Mouse (Mus musculus) kidney, embryonic 16.5 days (tissue): Measurements from ENCODE around the gene Dock6. TPM values are rescaled to one million over a fixed set of nuclear protein-coding genes. Genes with fewer than 3 reads are reported as not detected.
A peak's percentile ranks its signal among the peaks of the same experiment; 100 is the strongest.

Source experiments
- ATAC-seq: fragments of 200-750 bp; cut with Nextera tagmentation; 2 replicates; pipeline ENCODE4 v1.8.0; 2017; ENCODE audit warnings: moderate TSS enrichment; ENCODE audit not compliant: low FRiP score, low TSS enrichment
- H3K27ac ChIP-seq: fragments of 300-500 bp; sonication (generic); 2 replicates; pipeline ENCODE4 v1.5.1; 2014; ENCODE audit warnings: low read length
- H3K27me3 ChIP-seq: fragments of 300-500 bp; sonication (generic); 2 replicates; pipeline ENCODE4 v1.6.1; 2014; ENCODE audit warnings: low read length, control low read depth, mixed read lengths; ENCODE audit not compliant: insufficient read depth
- H3K36me3 ChIP-seq: fragments of 300-500 bp; sonication (generic); 2 replicates; pipeline ENCODE4 v1.6.1; 2014; ENCODE audit warnings: low read length, control low read depth, mixed read lengths; ENCODE audit not compliant: insufficient read depth
- H3K4me1 ChIP-seq: fragments of 300-500 bp; sonication (generic); 2 replicates; pipeline ENCODE4 v1.6.1; 2014; ENCODE audit warnings: low read length, control low read depth, mixed read lengths; ENCODE audit not compliant: insufficient read depth
- H3K4me2 ChIP-seq: fragments of 300-500 bp; sonication (generic); replicated peaks from 2 replicates; pipeline ENCODE4 v1.6.1; 2014; ENCODE audit warnings: low read depth, low read length
- H3K4me3 ChIP-seq: fragments of 300-500 bp; sonication (generic); 2 replicates; pipeline ENCODE4 v1.5.1; 2014; ENCODE audit warnings: mild to moderate bottlenecking, low read length
- H3K9ac ChIP-seq: fragments of 300-500 bp; sonication (generic); replicated peaks from 2 replicates; pipeline ENCODE4 v1.6.1; 2014; ENCODE audit warnings: low read length
- H3K9me3 ChIP-seq: fragments of 300-500 bp; sonication (generic); 2 replicates; pipeline ENCODE4 v1.6.1; 2016; ENCODE audit warnings: low read length, control low read depth
- WGBS: fragments of 180-500 bp; shearing (Covaris S2); extraction: QIAGEN DNeasy Blood & Tissue Kit; methylation state at CpG from one replicate; pipeline ENCODE4 v1.1.7; 2014; 5-methylcytosine and 5-hydroxymethylcytosine counted together
- polyA plus RNA-seq: library from polyadenylated mRNA; unstranded; fragments of >200 nt; fragmentation: Nextera tagmentation; extraction: Ambion mirVana; gene quantifications from 2 replicates; pipeline ENCODE4 v1.2.1, GENCODE M21; 2015

Dock6 gene
- polyA plus RNA-seq, 1 experiment from 2014 or later: 46.8 TPM

DNA sequence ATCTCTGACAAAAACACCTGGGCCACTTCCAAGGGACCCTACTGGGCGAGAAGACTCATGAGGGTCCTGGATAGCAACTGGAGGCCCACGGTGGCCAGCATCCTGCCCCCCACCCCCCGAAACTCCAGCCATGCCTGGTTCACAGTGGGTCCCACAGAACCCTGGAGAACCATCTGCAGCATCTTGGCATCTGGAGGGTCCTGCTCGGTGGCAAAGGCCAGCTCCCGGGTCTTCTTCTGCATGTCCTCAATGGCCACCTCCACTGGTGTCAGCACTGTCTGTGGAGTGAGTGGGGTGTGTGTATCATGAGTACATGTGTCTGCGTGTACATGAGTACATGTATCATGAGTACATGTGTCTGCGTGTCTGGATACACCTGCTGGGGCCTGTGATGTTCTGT lies 50.8 kb downstream of the Dock6 start:
- no peak overlapping the region for H3K4me3 ChIP-seq
- H3K36me3 ChIP-seq: 0 out of 2 replicates have a peak, but pooled peaks cover 3% of the 10 kb centered on the region
- H3K4me2 ChIP-seq: no peak overlapping the region
- ATAC-seq: no peak
- no peak overlapping the region for H3K9ac ChIP-seq
- H3K27me3 ChIP-seq: no peaks in the 10 kb centered on the region
- H3K27ac ChIP-seq: no peak overlapping the region
- peaks cover 18% of the 10 kb centered on the region for H3K4me1 ChIP-seq
- no peaks in the 10 kb centered on the region for H3K9me3 ChIP-seq
- 91% methylated on average over 7 of the region's 7 CpGs for WGBS

DNA sequence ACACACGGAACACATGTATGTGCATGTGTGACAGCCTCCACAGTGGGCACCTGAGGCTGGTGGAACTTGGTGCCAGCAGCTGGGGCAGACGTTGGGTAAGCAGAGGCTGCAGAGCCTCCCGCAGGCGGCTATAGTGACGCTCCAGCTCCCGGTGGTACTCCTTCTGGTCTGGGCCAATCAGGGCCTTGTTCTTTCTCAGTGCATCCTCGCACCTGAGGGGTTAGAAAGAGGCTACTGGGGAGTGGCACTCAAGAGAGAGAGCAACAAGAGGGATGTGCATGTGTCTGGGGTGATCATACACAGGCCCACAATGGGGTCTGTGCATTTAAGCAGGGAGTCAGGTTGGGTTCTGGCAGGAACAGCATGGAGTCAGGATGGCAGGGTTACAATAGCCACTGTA lies 51.3 kb downstream of the Dock6 start:
- H3K4me3 ChIP-seq: no peak overlapping the region
- no peak for ATAC-seq

DNA sequence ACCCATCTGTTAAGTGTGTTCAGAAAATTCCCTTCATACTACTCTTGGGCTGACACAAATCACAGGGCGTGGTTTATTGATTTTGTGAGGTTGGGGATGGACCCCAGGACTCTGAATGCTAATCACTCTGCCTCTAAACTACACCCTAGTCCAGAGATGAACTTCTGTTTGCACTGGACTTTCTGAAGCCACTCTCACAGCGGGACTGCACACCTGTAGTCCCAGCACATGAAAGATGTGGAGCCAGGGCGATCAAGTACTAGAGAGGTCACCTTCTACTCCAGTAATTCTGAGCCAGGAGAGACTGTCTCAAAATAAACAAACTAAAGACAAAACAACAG lies 53.5 kb downstream of the Dock6 start:
- Histone ChIP-seq H3K4me2 (peak overlapping the region; percentile 70), H3K9me3 (no peaks in the 10 kb centered on the region), H3K4me3 (peak overlapping the region; percentile 89), H3K9ac (no peak overlapping the region; the same call in 1 of the 2 replicates), H3K4me1 (peaks cover 25% of the 10 kb centered on the region), H3K27me3 (no peaks in the 10 kb centered on the region), H3K27ac (peak overlapping the region; percentile 96), H3K36me3 (peaks cover 20% of the 10 kb centered on the region)
- no peak for ATAC-seq
- 37% methylated on average over 3 of the region's 3 CpGs for WGBS

More for the DNA sequence above, 51.3 kb downstream of the Dock6 start:
- H3K4me2 ChIP-seq: no peak overlapping the region
- 82% methylated on average over 7 of the region's 7 CpGs for WGBS
- no peaks in the 10 kb centered on the region for H3K9me3 ChIP-seq
- 0 out of 2 replicates have a peak, but pooled peaks cover 3% of the 10 kb centered on the region for H3K36me3 ChIP-seq
- H3K4me1 ChIP-seq: peaks cover 22% of the 10 kb centered on the region
- no peaks in the 10 kb centered on the region for H3K27me3 ChIP-seq
- H3K9ac ChIP-seq: no peak overlapping the region
- no peak overlapping the region for H3K27ac ChIP-seq

DNA sequence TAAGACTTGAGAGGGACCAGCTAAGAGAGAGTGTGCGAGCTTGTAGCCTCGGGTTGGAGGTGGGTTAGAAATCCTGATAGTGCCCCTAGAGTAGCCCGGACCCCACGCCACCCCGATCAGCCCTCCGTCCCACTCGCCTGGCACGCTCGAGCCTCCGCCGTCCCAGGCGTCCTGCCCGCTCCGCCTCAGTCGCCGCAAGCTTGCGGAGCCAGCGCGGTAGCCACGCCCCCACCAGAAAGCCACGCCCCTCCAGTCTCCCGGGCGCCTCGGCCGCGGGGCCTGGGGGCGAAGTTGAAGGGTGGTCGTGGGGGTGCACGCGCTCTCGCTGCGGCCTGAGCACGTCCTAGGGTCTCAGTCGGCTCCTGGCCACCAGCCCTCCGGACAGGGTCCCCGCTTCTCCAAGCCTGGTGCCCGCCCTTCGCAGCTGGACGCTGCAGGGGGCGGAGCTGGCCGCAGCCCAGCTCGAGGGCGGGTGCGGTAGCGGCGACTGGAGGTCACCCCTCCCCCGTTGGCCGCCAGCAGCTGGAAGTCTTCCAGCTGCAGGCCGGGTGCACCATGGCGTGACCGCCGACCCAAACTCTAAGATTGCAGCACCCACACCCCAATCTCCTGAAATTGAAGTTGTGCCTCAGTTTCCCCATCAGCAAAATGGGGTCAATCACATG lies 54.0 kb downstream of the Dock6 start, which contains the start of gene Kank2:
Gene Kank2 (minus strand): TSS at position 400 of the 665 bp plus-strand sequence.
- WGBS: under 1% methylated on average over 51 of the region's 52 CpGs
- Histone ChIP-seq H3K36me3 (peaks cover 25% of the 10 kb centered on the region), H3K27me3 (no peaks in the 10 kb centered on the region), H3K4me3 (peak within 1 kb of the TSS; percentile 89), H3K4me2 (peak within 1 kb of the TSS; percentile 70), H3K27ac (peak within 1 kb of the TSS; percentile 96), H3K9me3 (no peaks in the 10 kb centered on the region), H3K9ac (peak within 1 kb of the TSS; percentile 92), H3K4me1 (peaks cover 24% of the 10 kb centered on the region)
- peak; percentile 85 for ATAC-seq

DNA sequence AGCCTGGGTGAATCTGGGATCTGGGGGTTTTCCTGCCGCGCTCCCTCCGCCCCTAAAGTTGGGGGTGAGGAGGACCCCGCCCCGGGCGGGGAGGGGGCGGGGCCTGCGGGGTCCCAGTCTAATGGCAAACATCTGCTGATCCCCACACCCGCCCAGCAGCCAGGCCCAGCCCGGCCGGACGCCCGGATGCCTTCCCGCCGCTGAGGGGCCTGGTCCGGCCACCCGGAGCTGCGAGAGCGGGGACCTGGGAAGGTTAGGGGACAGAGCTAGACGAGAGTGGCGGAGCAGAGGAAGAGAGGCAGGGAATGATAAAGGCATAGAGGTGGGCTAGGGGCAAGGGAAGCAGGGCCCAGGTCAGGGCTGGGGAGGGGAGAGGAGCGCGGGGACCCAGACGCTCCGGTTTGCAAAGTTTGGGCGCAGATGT lies 54.5 kb downstream of the Dock6 start:
- Histone ChIP-seq H3K9ac (peak overlapping the region; percentile 92), H3K36me3 (peaks cover 30% of the 10 kb centered on the region), H3K4me1 (peaks cover 28% of the 10 kb centered on the region), H3K27ac (peak overlapping the region; percentile 96), H3K27me3 (no peaks in the 10 kb centered on the region), H3K9me3 (no peaks in the 10 kb centered on the region), H3K4me2 (peak overlapping the region; percentile 70), H3K4me3 (peak overlapping the region; percentile 89)
- ATAC-seq: peak; percentile 60
- under 1% methylated on average over 23 of the region's 26 CpGs for WGBS

DNA sequence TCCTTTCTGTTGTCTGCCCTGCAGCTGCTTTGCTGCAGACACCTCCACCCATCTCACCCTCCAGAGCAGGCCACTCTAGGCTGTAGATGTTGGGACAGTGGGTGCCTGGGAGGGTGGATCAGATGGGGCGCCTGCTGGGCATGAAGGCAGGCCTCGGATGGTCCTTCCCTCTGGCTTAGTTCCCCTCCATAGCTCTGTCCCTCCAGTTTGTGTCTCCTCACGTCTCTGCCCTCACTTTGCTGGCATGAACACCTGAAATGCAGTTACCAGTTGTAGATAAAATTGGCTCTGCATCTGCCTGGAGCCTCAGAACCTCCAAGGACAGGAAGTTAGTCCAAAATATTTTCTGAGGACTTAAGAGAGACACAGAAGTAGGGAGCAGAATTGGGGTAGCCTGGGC lies 55.5 kb downstream of the Dock6 start:
- peak overlapping the region; percentile 96 for H3K27ac ChIP-seq
- peaks cover 38% of the 10 kb centered on the region for H3K4me1 ChIP-seq

DNA sequence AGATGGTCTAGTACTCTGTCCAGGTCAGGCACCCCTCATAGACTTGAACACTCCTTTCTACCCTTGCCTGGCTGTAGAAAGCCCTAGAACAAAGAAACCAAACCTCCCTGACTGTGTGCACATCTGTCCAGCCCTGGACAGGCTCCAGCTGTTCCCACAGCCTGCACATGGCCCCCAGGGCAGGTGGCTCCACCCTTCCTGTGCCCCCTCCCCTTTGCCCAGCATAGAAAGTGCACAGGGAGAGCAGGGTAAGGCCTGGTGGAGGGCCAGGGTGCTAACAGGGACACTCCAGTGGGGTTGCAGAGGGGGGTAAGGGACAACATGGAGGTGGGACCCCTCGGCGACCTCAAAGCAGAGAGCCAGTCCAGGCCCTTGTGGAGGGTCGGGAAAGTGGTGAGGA lies 56.2 kb downstream of the Dock6 start:
- Histone ChIP-seq H3K36me3 (peaks cover 36% of the 10 kb centered on the region), H3K9ac (peak overlapping the region; percentile 64), H3K4me3 (peak overlapping the region; percentile 89), H3K4me2 (peak overlapping the region; percentile 70), H3K27me3 (no peaks in the 10 kb centered on the region), H3K4me1 (peaks cover 44% of the 10 kb centered on the region), H3K27ac (peak overlapping the region; percentile 72), H3K9me3 (no peaks in the 10 kb centered on the region)
- ATAC-seq: no peak
- WGBS: 22% methylated on average over 3 of the region's 3 CpGs

More for the DNA sequence above, 55.5 kb downstream of the Dock6 start:
- Histone ChIP-seq H3K9ac (peak overlapping the region; percentile 92; the same call in 1 of the 2 replicates), H3K4me3 (peak overlapping the region; percentile 89), H3K4me2 (peak overlapping the region; percentile 70), H3K36me3 (peaks cover 36% of the 10 kb centered on the region), H3K9me3 (no peaks in the 10 kb centered on the region), H3K27me3 (no peaks in the 10 kb centered on the region)
- 55% methylated on average over 3 of the region's 3 CpGs for WGBS
- ATAC-seq: no peak

DNA sequence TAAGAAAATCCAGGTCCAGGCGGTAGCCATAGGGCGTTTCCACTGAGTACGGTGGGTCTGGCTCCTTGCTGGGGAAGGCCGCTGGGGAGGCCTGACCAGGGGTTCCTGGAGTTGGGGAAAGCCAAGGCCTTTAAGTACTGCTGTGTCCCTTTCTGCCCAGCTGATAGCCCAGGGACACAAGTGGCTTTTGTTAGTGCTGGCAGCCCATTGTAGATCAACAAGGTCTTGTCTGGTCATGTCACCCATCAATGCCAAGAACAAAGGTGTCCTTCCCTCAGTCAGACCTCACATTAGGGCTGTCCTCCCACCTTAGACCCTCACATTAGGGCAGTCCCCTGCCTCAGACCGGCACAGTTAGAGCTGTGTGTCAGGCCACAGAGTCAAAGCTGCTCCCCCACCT lies 56.9 kb downstream of the Dock6 start:
- no peak overlapping the region for H3K4me3 ChIP-seq

DNA sequence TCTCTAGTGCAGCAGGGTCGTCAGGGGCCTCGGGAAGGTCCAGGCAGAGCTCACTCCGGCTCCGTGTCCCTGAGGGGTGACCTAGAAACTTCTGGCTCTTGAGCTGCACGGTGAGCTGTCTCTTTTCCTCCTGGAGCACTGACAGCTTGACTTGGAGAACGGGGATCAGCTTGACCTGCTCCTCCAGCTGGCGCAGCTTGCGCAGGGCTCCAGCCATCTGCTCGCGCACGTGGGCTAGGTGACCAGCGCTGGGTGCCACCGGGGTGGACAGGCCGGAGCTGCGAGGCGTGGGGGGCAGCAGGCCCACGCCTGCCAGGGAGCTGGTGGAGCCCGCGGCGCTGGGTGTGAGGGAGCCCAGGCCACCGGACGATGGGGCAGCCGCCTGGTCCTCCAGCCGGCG lies 57.5 kb downstream of the Dock6 start:
- H3K4me3 ChIP-seq: no peak overlapping the region
- peaks cover 35% of the 10 kb centered on the region for H3K36me3 ChIP-seq
- H3K4me1 ChIP-seq: peaks cover 44% of the 10 kb centered on the region
- no peak overlapping the region for H3K27ac ChIP-seq
- no peak overlapping the region for H3K4me2 ChIP-seq
- H3K27me3 ChIP-seq: no peaks in the 10 kb centered on the region
- H3K9me3 ChIP-seq: no peaks in the 10 kb centered on the region
- ATAC-seq: no peak
- WGBS: 95% methylated on average over 25 of the region's 25 CpGs
- no peak overlapping the region for H3K9ac ChIP-seq

More for the DNA sequence above, 56.9 kb downstream of the Dock6 start:
- Histone ChIP-seq H3K4me1 (peaks cover 44% of the 10 kb centered on the region), H3K27ac (peak overlapping the region; percentile 72; the same call in 1 of the 2 replicates), H3K9ac (peak overlapping the region; percentile 64; the same call in 1 of the 2 replicates), H3K9me3 (no peaks in the 10 kb centered on the region), H3K36me3 (peaks cover 33% of the 10 kb centered on the region), H3K4me2 (peak overlapping the region; percentile 70), H3K27me3 (no peaks in the 10 kb centered on the region)
- WGBS: 73% methylated on average over 5 of the region's 5 CpGs
- no peak for ATAC-seq

DNA sequence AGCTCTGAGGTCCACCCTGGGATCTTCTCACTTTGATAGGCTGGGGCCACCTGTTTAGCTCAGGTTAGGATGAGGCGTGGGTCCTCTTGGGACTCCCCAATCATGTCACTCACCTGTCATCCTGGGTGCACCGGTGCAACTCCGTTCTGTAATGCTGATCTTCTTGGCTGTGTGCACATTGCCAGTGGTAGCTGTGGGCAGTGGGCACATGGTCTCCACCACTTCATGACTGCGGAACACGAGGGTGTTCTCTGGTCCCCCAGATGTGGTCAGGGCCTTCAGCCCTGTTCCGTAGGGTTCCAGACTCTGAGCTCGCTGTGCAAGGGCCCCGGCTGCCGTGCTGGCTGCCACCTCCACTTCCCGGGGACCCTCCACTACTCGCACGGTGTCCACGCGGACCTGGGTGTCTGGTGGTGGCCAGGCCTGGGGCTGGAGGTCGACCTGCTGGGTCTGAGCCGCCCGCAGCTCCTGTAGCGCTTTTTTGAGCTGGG lies 58.0 kb downstream of the Dock6 start:
- 93% methylated on average over 18 of the region's 18 CpGs for WGBS
- H3K4me3 ChIP-seq: no peak overlapping the region
- H3K9me3 ChIP-seq: no peaks in the 10 kb centered on the region
- peaks cover 44% of the 10 kb centered on the region for H3K4me1 ChIP-seq
- no peak overlapping the region for H3K4me2 ChIP-seq
- H3K27ac ChIP-seq: no peak overlapping the region
- H3K36me3 ChIP-seq: peaks cover 35% of the 10 kb centered on the region
- H3K27me3 ChIP-seq: no peaks in the 10 kb centered on the region
- ATAC-seq: no peak
- no peak overlapping the region for H3K9ac ChIP-seq
